Mouse (Mus musculus) hindbrain, embryonic 15.5 days (tissue): ENCODE data around the gene Ccdc171. TPM values are rescaled to one million over a fixed set of nuclear protein-coding genes. Genes with fewer than 3 reads are reported as not detected.
A peak's percentile ranks its signal among the peaks of the same experiment; 100 is the strongest.
"Not testable (repeated sequence)": the region's sequence is repeated elsewhere in the genome, so short reads cannot be mapped to it uniquely, and the experiment has no call there.

ENCODE experiments used
- ATAC-seq: fragments of 200-750 bp; cut with Nextera tagmentation; 2 replicates; pipeline ENCODE4 v1.8.0; 2017; ENCODE audit warnings: low read depth, moderate number of reproducible peaks, moderate TSS enrichment; ENCODE audit not compliant: low FRiP score
- H3K27ac ChIP-seq: fragments of 300-500 bp; sonication (generic); replicated peaks from 2 replicates; pipeline ENCODE4 v1.5.1; 2015; ENCODE audit warnings: mild to moderate bottlenecking, inconsistent platforms
- H3K27me3 ChIP-seq: fragments of 300-500 bp; sonication (generic); 2 replicates; pipeline ENCODE4 v1.6.1; 2015; ENCODE audit warnings: control low read depth, inconsistent platforms
- H3K36me3 ChIP-seq: fragments of 300-500 bp; sonication (generic); 2 replicates; pipeline ENCODE4 v1.6.1; 2015; ENCODE audit warnings: control low read depth, inconsistent platforms
- H3K4me1 ChIP-seq: fragments of 300-500 bp; sonication (generic); replicated peaks from 2 replicates; pipeline ENCODE4 v1.6.1; 2015; ENCODE audit warnings: control low read depth, inconsistent platforms
- H3K4me2 ChIP-seq: fragments of 300-500 bp; sonication (generic); 2 replicates; pipeline ENCODE4 v1.6.1; 2015; ENCODE audit warnings: moderate library complexity, mild to moderate bottlenecking, inconsistent platforms
- H3K4me3 ChIP-seq: fragments of 300-500 bp; sonication (generic); 2 replicates; pipeline ENCODE4 v1.5.1; 2015; ENCODE audit warnings: mild to moderate bottlenecking, inconsistent platforms
- H3K9ac ChIP-seq: fragments of 300-500 bp; sonication (generic); 2 replicates; pipeline ENCODE4 v1.6.1; 2015; ENCODE audit warnings: inconsistent platforms
- H3K9me3 ChIP-seq: fragments of 300-500 bp; sonication (generic); 2 replicates; pipeline ENCODE4 v1.6.1; 2016; ENCODE audit warnings: control low read depth, inconsistent platforms
- WGBS: fragments of 180-500 bp; shearing (Covaris S2); methylation state at CpG from one replicate; pipeline ENCODE4 v1.1.7; 2015; 5-methylcytosine and 5-hydroxymethylcytosine counted together
- polyA plus RNA-seq: library from polyadenylated mRNA; unstranded; fragments of >200 nt; fragmentation: Nextera tagmentation; extraction: Ambion mirVana; gene quantifications from 2 replicates; pipeline ENCODE4 v1.2.1, GENCODE M21; 2015

Ccdc171 gene
- polyA plus RNA-seq, 1 experiment from 2014 or later = 4.0 TPM

DNA sequence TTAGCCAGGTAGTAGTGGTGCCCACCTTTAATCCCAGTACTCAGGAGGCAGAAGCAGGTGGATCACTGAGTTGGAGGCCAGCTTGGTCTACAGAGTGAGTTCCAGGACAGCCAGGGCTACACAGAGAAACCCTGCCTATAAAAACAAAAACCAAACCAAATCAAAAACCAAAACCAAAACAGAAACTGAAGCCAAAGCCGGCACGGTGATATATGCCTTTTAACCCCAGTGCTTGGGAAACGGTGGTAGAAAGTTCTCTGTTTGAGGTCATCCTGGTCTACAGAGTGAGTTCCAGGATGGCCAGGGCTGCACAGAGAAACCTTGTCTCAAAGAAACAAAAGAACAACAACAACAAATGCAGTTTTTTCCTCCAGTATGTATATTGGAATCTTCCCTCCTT lies 13.1 kb upstream of the Ccdc171 start:
- no peak overlapping the region for H3K4me3 ChIP-seq
- H3K9ac ChIP-seq = no peak overlapping the region
- no peaks in the 10 kb centered on the region for H3K4me1 ChIP-seq
- H3K27ac ChIP-seq = no peak overlapping the region
- no peaks in the 10 kb centered on the region for H3K27me3 ChIP-seq
- H3K4me2 ChIP-seq = no peak overlapping the region
- H3K36me3 ChIP-seq = no peaks in the 10 kb centered on the region
- 94% methylated on average over 3 of the region's 3 CpGs for WGBS
- no peaks in the 10 kb centered on the region for H3K9me3 ChIP-seq
- ATAC-seq = no peak

DNA sequence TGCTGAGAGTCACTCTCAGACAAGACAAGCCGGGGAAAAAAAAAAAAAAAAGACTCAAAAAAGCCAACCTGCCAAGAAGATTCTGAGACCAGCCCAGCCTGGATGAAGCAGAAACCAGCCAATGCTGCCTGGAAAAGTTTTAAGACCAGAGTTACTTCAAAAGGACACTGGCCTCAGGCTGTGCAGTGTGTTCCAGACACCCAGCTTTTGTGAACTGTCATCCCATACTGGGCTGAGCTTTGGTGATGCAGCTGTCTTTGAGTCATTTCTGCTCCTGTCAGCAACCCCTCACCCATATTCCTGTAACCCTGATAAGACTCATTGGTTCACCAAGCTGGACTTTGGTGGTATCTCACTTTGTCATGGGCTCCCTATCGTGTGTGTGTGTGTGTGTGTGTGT lies 12.7 kb upstream of the Ccdc171 start:
- 70% methylated on average over 2 of the region's 2 CpGs for whole genome bisulfite sequencing
- no peaks in the 10 kb centered on the region for H3K36me3 ChIP-seq
- H3K4me2 ChIP-seq = no peak overlapping the region
- H3K27me3 ChIP-seq = no peaks in the 10 kb centered on the region
- H3K9ac ChIP-seq = no peak overlapping the region
- no peaks in the 10 kb centered on the region for H3K4me1 ChIP-seq
- no peak overlapping the region for H3K27ac ChIP-seq
- no peaks in the 10 kb centered on the region for H3K9me3 ChIP-seq
- no peak for ATAC-seq
- H3K4me3 ChIP-seq = no peak overlapping the region

DNA sequence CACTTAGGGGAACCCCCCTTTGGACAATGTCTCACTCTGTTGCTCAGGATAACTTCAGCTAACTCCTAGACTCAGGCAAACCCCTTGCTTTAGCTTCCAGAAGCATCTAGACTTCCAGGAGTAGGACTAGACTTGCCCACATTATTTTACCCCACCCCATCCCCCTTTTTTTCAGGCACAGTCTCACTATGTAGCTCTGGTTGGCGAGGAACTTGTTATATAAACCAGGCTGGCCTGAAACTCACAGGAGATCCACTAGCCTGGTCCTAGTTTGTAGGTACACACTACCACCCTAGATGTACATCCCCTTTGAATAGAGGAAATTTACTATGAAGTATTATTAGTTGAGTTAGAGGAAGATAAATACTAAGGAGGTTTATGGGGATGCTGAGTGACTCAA lies 11.2 kb upstream of the Ccdc171 start:
- ATAC-seq = no peak
- no peak overlapping the region for H3K27ac ChIP-seq
- no peaks in the 10 kb centered on the region for H3K36me3 ChIP-seq
- no peaks in the 10 kb centered on the region for H3K27me3 ChIP-seq
- H3K4me2 ChIP-seq = no peak overlapping the region
- no peaks in the 10 kb centered on the region for H3K4me1 ChIP-seq
- WGBS = 94% methylated on average over 1 of the region's 1 CpGs
- no peaks in the 10 kb centered on the region for H3K9me3 ChIP-seq
- H3K4me3 ChIP-seq = no peak overlapping the region
- H3K9ac ChIP-seq = no peak overlapping the region

DNA sequence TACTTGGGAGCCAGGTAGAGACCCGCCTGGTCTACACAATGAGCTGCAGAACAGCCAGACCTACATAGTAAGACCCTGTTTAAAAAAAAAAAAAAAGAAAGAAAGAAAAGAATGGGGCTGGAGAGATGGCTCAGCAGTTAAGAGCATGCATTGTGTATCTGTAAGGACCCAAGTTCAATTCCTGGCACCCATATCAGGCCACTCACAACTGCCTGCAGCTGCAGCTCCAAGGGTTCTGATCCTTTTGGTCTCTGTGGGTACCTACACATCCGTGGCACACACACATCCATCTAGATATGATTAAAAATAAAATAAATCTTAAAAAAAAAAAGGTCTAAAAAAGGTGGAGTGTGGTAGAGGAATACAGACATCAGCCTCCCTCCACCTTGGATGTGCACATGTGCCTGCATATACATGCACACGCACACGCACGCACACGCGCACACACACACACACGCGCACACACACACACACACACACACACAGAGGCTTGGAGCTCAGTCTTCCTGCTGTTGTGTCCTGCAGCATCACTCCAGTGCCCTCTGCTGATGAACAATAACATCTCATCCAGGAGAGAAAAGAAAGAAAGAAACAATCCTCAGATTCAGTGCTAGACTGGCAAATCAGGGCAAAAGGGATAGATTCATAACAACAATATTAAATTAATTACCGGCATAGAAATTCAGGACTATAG lies 10.2 kb upstream of the Ccdc171 start:
- WGBS = 87% methylated on average over 10 of the region's 10 CpGs
- ATAC-seq = peak; percentile 69; the same call in 1 of the 2 replicates
- no peak overlapping the region for H3K9ac ChIP-seq
- H3K4me2 ChIP-seq = no peak overlapping the region
- H3K4me3 ChIP-seq = no peak overlapping the region
- H3K27ac ChIP-seq = no peak overlapping the region
- H3K27me3 ChIP-seq = no peaks in the 10 kb centered on the region
- no peaks in the 10 kb centered on the region for H3K4me1 ChIP-seq
- no peaks in the 10 kb centered on the region for H3K9me3 ChIP-seq
- no peaks in the 10 kb centered on the region for H3K36me3 ChIP-seq

DNA sequence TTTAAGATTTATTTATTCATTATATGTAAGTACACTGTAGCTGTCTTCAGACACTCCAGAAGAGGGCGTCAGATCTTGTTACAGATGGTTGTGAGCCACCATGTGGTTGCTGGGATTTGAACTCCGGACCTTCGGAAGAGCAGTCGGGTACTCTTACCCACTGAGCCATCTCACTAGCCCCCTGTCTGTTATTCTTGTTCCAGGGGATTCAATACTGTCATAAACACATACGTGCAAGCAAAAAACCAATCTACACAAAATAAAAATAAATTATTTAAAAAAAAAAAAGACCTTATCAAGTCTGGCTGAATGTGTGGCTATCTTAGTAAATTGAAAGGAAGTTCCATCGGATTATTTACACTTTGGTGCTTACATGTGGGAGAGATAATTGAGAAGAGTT lies 9.2 kb upstream of the Ccdc171 start:
- H3K27ac ChIP-seq, H3K4me3 ChIP-seq, H3K36me3 ChIP-seq, H3K9ac ChIP-seq, H3K4me1 ChIP-seq, ATAC-seq, H3K4me2 ChIP-seq, H3K27me3 ChIP-seq, H3K9me3 ChIP-seq: not testable (repeated sequence)
- WGBS = 97% methylated on average over 5 of the region's 6 CpGs

DNA sequence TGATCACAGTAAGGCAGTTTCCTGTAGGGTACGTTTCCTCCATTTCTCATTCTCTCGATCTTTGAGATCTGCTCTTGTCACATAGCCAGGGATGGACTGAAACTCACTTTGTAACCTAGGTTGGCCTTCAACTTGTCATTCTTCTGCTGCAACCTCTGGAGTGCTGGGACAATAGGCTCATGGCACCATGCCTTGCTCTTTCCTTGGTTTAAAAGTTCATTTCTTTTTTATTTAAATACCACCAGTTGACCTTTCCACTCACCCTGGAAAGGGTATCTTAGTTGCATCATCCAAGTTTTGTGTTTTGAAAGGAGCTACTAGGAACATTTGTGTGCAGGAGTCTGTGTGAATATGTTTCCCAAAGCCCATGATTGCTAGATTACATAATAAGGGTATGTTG lies 6.2 kb upstream of the Ccdc171 start:
- H3K27me3 ChIP-seq = no peaks in the 10 kb centered on the region
- H3K4me3 ChIP-seq = no peak overlapping the region
- H3K36me3 ChIP-seq = no peaks in the 10 kb centered on the region
- no peaks in the 10 kb centered on the region for H3K9me3 ChIP-seq
- H3K4me2 ChIP-seq = no peak overlapping the region
- no peak for ATAC-seq
- H3K9ac ChIP-seq = no peak overlapping the region
- H3K4me1 ChIP-seq = peaks cover 7% of the 10 kb centered on the region
- no peak overlapping the region for H3K27ac ChIP-seq
- WGBS = 54% methylated on average over 2 of the region's 2 CpGs

DNA sequence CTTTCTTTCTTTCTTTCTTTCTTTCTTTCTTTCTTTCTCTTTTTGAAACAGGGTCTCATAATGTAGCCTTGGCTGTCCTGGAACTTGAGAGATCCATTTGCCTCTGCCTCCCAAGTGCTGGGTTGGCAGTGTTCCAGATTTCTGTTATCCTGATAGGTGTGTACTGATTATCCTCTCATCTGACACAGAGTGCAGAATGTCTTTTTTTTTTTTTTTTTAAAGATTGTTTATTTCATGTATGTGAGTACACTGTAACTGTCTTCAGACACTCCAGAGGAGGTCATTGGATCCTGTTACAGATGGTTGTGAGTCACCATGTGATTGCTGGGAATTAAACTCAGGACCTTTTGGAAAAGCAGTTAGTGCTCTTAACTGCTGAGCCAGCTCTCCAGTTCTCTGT lies 5.5 kb upstream of the Ccdc171 start:
- Histone ChIP-seq H3K36me3 (no peaks in the 10 kb centered on the region), H3K27me3 (no peaks in the 10 kb centered on the region), H3K9ac (no peak overlapping the region), H3K4me1 (peaks cover 12% of the 10 kb centered on the region), H3K9me3 (no peaks in the 10 kb centered on the region), H3K4me3 (no peak overlapping the region), H3K27ac (no peak overlapping the region), H3K4me2 (no peak overlapping the region)
- no peak for ATAC-seq

DNA sequence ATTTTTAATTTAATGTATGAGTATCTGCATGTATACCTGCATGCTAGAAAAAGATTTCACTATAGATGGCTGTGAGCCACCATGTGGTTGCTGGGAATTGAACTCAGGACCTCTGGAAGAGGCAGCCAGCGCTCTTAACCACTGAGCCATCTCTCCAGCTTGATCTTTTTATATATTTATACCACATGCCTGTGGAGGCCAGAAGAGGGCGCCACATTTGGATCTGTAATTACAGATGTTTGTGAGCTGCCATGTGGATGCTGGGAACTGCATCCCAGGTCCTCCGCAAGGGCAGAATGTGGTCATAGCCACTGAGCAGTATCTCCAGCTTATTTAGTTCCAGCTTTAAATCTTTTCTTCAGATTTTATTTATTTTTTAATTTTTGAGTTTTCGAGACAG lies 5.0 kb upstream of the Ccdc171 start:
- Histone ChIP-seq H3K4me1 (peaks cover 12% of the 10 kb centered on the region), H3K27ac (no peak overlapping the region), H3K9me3 (no peaks in the 10 kb centered on the region), H3K27me3 (no peaks in the 10 kb centered on the region), H3K4me3 (no peak overlapping the region), H3K9ac (no peak overlapping the region), H3K4me2 (no peak overlapping the region), H3K36me3 (no peaks in the 10 kb centered on the region)
- WGBS = 88% methylated on average over 4 of the region's 4 CpGs
- ATAC-seq = no peak

DNA sequence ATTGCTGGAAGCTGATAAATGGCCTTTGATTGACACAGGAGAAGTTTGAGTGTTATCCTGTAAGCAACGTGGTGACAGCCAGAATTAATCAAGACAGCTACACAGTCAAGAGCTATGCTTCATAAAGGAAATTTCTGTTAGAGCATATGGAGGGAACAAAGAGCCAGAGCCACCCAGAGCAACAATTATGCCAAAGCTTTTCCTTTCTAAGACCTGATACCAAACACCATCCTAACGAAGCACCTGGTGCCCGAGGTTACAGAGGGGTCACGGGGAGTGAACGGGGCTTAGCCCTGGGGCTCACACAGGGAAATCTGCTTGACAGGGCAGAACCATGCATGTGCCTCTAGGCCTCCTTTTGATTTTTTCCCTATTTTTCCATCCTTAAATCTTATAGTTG lies 3.3 kb upstream of the Ccdc171 start:
- Histone ChIP-seq H3K27ac (no peak overlapping the region), H3K27me3 (no peaks in the 10 kb centered on the region), H3K9me3 (no peaks in the 10 kb centered on the region), H3K9ac (no peak overlapping the region), H3K4me3 (no peak overlapping the region), H3K36me3 (no peaks in the 10 kb centered on the region), H3K4me1 (peaks cover 23% of the 10 kb centered on the region), H3K4me2 (no peak overlapping the region)
- ATAC-seq = no peak
- WGBS = 35% methylated on average over 5 of the region's 5 CpGs

DNA sequence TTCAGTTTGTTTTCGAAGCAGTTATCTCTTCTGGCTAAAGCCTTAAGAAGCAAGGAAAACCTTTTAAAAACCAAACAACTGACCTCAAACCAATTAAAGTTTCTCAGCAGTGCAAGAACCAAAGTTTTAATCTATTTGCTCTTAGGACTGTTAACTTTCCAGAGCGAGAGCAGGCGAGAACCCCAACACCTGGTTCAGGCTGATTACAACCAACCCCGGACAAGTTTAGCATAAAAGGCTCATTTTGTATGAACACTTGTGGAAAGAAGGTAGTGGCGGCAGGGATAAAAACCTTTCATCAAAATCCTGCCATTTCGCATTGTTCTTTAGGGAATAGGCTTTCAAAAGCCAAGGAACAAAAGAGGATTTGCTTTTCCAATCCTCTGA lies 896 bp upstream of the Ccdc171 start:
- ATAC-seq = no peak
- peak overlapping the region; percentile 100 for H3K27ac ChIP-seq

DNA sequence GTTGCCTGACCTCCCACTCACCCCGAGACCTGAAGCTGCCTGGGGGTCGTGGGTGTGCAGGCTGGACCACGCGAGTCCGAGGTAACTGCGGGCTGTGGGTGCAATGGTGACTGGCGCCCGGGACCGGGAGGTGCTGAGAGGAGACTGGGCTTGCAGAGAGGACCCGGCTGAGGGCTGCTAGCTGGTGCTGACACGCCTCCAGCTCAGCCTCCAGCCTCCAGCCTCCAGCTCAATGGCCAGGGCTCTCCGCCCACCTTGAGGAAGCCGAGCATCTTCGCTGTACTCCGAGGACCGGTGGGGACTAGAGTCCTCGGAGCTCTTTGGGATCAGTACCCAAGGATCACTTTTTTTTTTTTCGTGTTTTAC lies 328 bp downstream of the Ccdc171 start:
- no peaks in the 10 kb centered on the region for H3K36me3 ChIP-seq
- under 1% methylated on average over 18 of the region's 18 CpGs for WGBS
- peak overlapping the region; percentile 92 for H3K4me3 ChIP-seq
- peaks cover 23% of the 10 kb centered on the region for H3K4me1 ChIP-seq
- H3K27ac ChIP-seq = peak overlapping the region; percentile 100
- peak; percentile 81 for ATAC-seq
- peak overlapping the region; percentile 82 for H3K9ac ChIP-seq
- H3K4me2 ChIP-seq = peak overlapping the region; percentile 95
- no peaks in the 10 kb centered on the region for H3K27me3 ChIP-seq
- H3K9me3 ChIP-seq = no peaks in the 10 kb centered on the region

More for the DNA sequence above, 896 bp upstream of the Ccdc171 start:
- Histone ChIP-seq H3K4me2 (peak overlapping the region; percentile 95), H3K4me3 (peak overlapping the region; percentile 92), H3K9ac (peak overlapping the region; percentile 96), H3K27me3 (no peaks in the 10 kb centered on the region), H3K9me3 (no peaks in the 10 kb centered on the region), H3K36me3 (no peaks in the 10 kb centered on the region), H3K4me1 (peaks cover 23% of the 10 kb centered on the region)
- WGBS = 9% methylated on average over 6 of the region's 6 CpGs

DNA sequence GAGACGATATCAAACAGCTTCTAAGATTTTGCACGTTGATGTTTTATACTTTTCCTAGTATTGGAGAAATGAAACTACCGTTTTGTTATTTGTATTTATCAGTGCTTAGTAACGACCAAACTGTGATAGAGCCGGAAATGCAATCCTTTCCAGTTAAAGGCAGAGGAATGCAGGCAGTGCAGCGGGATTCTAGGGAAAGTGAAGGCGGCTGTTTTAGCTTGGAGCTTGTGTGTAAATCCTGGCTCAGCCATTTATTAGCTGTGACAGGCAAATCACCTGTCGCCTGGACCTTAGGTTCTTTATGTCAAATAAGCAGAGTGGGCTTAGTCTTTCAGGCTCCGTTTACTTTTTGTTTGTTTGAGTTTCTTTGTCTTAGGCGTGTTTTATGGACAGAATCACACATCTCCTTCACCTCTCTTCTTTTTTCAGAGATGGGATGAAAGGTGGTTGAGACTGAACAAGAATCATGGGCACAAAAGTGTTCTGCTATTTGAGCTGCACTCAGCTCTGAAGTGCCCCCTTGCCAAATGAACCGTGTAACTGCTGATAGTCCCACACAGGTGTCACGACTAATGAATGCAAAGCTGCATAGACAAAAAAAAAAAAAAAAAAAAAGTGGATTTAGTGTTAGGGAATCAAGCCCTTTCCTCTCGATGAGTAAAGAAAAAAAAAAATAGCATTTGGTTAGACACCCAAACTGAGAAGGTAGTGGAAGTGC lies 1.1 kb downstream of the Ccdc171 start:
- Histone ChIP-seq H3K27ac (peak overlapping the region; percentile 1; the same call in 1 of the 2 replicates), H3K4me1 (peaks cover 23% of the 10 kb centered on the region), H3K4me2 (peak overlapping the region; percentile 95), H3K27me3 (no peaks in the 10 kb centered on the region), H3K9me3 (no peaks in the 10 kb centered on the region), H3K9ac (peak overlapping the region; percentile 82; the same call in 1 of the 2 replicates), H3K4me3 (peak overlapping the region; percentile 92), H3K36me3 (no peaks in the 10 kb centered on the region)
- no peak for ATAC-seq
- WGBS = 9% methylated on average over 13 of the region's 13 CpGs

DNA sequence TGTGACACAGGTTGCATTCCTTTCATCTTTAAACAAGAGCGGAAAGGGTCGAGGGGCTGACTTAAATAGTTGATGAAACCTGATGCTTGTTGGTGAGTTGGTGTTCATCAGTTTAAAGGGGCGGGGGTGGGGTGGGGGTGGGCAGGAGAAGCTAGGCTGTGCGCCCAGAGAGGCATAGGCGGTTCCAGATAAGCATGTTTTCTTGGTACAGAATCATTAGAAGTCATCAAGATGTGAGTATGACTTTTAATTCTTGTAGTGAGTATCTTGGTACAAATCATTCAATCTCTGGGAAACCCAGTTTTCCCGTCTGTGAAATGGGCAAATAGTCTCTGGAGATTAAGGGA lies 1.6 kb downstream of the Ccdc171 start:
- no peaks in the 10 kb centered on the region for H3K9me3 ChIP-seq
- no peak for ATAC-seq
- H3K4me2 ChIP-seq = no peak overlapping the region
- H3K4me1 ChIP-seq = peaks cover 23% of the 10 kb centered on the region
- H3K27me3 ChIP-seq = no peaks in the 10 kb centered on the region
- 71% methylated on average over 6 of the region's 6 CpGs for WGBS
- H3K9ac ChIP-seq = no peak overlapping the region
- no peak overlapping the region for H3K27ac ChIP-seq
- no peak overlapping the region for H3K4me3 ChIP-seq
- no peaks in the 10 kb centered on the region for H3K36me3 ChIP-seq
